8 mouse cellular contexts compared by ENCODE assay signal in the genomic region with DNA sequence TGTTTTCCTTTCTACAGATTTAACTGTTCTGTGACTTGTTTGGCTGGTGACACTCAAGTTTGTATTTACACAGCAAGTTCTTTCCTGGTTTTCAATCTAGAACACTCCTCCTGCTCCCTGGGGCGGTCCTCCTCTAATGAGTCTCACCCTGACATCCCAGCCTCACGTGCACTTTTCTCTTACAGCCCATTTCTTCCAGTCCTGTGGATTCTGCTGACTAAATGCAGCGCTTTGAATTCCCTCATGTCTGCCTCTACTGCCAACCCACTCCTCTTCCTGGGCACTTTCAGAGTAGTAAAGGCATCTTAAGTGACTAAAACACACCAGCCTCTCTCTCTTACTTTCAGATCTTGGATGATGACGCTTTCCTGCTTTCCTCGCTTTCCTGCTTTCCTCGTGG. TPM values are rescaled to one million over a fixed set of nuclear protein-coding genes. Genes with fewer than 3 reads are reported as not detected.
A peak's percentile ranks its signal among the peaks of the same experiment; 100 is the strongest.
DNase-seq lines count a peak whose midpoint lies in the region; ATAC-seq and TF ChIP-seq lines count a peak whose summit lies in the region.

No protein-coding gene starts in this region.

- H3K4me1 ChIP-seq in embryonic facial prominence, embryonic 10.5 days, result peaks cover 18% of the 10 kb centered on the region
- peaks cover 8% of the 10 kb centered on the region; the same call in 1 of the 2 replicates for H3K4me1 ChIP-seq in lung, postnatal 0 days (ENCODE audit: insufficient read depth, low read depth, low read length)

- peak overlapping the region; percentile 74 for H3K9ac ChIP-seq in lung, postnatal 0 days (replicated peaks; ENCODE audit: low read depth)

- H3K36me3 ChIP-seq in embryonic facial prominence, embryonic 10.5 days (replicated peaks), result no peaks in the 10 kb centered on the region
- no peaks in the 10 kb centered on the region for H3K36me3 ChIP-seq in lung, postnatal 0 days (ENCODE audit: insufficient read depth, low read length)

- TF ChIP-seq CTCF in lung, postnatal 0 days (IDR thresholded peaks at IDR 0.05), result no peak

- ATAC-seq in lung, postnatal 0 days, result no peak

- TF ChIP-seq EP300 in lung, postnatal 0 days (IDR thresholded peaks at IDR 0.05), result no peak

- peak; percentile 36 to 46 for DNase-seq in lung, adult 18-20 months
- DNase-seq in lung, postnatal 4 days, result no peak
- DNase-seq in embryonic facial prominence, embryonic 10.5 days (ENCODE audit: low spot score), result no peak
- DNase-seq in kidney, adult 11 months, result peak; percentile 72
- peak; percentile 40 for DNase-seq in lung, postnatal 0 days (ENCODE audit: low spot score)
- DNase-seq in cerebellum, postnatal 25 days, result no peak
- no peak for DNase-seq in cerebellum, adult 9-11 months
- DNase-seq in cerebellum, adult 8-10 months, result no peak

- 6% methylated on average over 6 of the region's 6 CpGs for WGBS in embryonic facial prominence, embryonic 10.5 days
- 4% methylated on average over 6 of the region's 6 CpGs for WGBS in lung, postnatal 0 days

- peak overlapping the region; percentile 77 for H3K4me2 ChIP-seq in lung, postnatal 0 days (replicated peaks; ENCODE audit: low read depth, low read length)

- no peaks in the 10 kb centered on the region for H3K27me3 ChIP-seq in embryonic facial prominence, embryonic 10.5 days (replicated peaks; ENCODE audit: low read depth, poor library complexity, severe bottlenecking)
- H3K27me3 ChIP-seq in lung, postnatal 0 days (replicated peaks; ENCODE audit: insufficient read depth, low read length), result no peaks in the 10 kb centered on the region

- H3K9me3 ChIP-seq in embryonic facial prominence, embryonic 10.5 days, result no peaks in the 10 kb centered on the region
- H3K9me3 ChIP-seq in lung, postnatal 0 days (ENCODE audit: low read length), result no peaks in the 10 kb centered on the region

- H3K27ac ChIP-seq in embryonic facial prominence, embryonic 10.5 days (replicated peaks), result peak overlapping the region; percentile 88
- peak overlapping the region; percentile 88 for H3K27ac ChIP-seq in lung, postnatal 0 days (ENCODE audit: low read length)

- peak overlapping the region; percentile 62 for H3K4me3 ChIP-seq in embryonic facial prominence, embryonic 10.5 days
- H3K4me3 ChIP-seq in lung, postnatal 0 days (ENCODE audit: low read depth, low read length), result peak overlapping the region; percentile 58

RNA-seq across cellular contexts. Expression of gene Gss, which starts 0.9 kb away (rescaled TPM):
- 20.2 and 22.9 TPM in 2 replicates for polyA plus RNA-seq in embryonic facial prominence, embryonic 10.5 days (2016; fragmentation: Nextera tagmentation; extraction: Ambion mirVana)
- polyA plus RNA-seq in lung, postnatal 0 days (2015; fragmentation: Nextera tagmentation; extraction: Ambion mirVana), result 37.1 and 39.4 TPM in 2 replicates

RNA-seq across cellular contexts. Expression of gene Myh7b, which starts 19.3 kb away (rescaled TPM):
- polyA plus RNA-seq in embryonic facial prominence, embryonic 10.5 days (2016; fragmentation: Nextera tagmentation; extraction: Ambion mirVana), result 0.75 and 0.77 TPM in 2 replicates
- polyA plus RNA-seq in lung, postnatal 0 days (2015; fragmentation: Nextera tagmentation; extraction: Ambion mirVana), result 0.38 and 0.54 TPM in 2 replicates

Comparison
In these comparisons a context has a peak if more than half of its experiments do, and no peak if none do; other contexts are left out.
1. DNase-seq: peak in lung, adult 18-20 months (2 of 2), kidney, adult 11 months (single experiment) and lung, postnatal 0 days (single experiment); none in lung, postnatal 4 days (0 of 2), embryonic facial prominence, embryonic 10.5 days (single experiment), cerebellum, postnatal 25 days (0 of 2), cerebellum, adult 9-11 months (single experiment) and cerebellum, adult 8-10 months (single experiment).